Mouse (Mus musculus) hindbrain, embryonic 15.5 days (tissue): ENCODE results near the gene 1700123O20Rik. TPM values are rescaled to one million over a fixed set of nuclear protein-coding genes. Genes with fewer than 3 reads are reported as not detected.

Source experiments
- ATAC-seq: fragments of 200-750 bp; cut with Nextera tagmentation; 2 replicates; pipeline ENCODE4 v1.8.0; 2017; ENCODE audit warnings: low read depth, moderate number of reproducible peaks, moderate TSS enrichment; ENCODE audit not compliant: low FRiP score
- H3K27ac ChIP-seq: fragments of 300-500 bp; sonication (generic); replicated peaks from 2 replicates; pipeline ENCODE4 v1.5.1; 2015; ENCODE audit warnings: mild to moderate bottlenecking, inconsistent platforms
- H3K27me3 ChIP-seq: fragments of 300-500 bp; sonication (generic); 2 replicates; pipeline ENCODE4 v1.6.1; 2015; ENCODE audit warnings: control low read depth, inconsistent platforms
- H3K36me3 ChIP-seq: fragments of 300-500 bp; sonication (generic); 2 replicates; pipeline ENCODE4 v1.6.1; 2015; ENCODE audit warnings: control low read depth, inconsistent platforms
- H3K4me1 ChIP-seq: fragments of 300-500 bp; sonication (generic); replicated peaks from 2 replicates; pipeline ENCODE4 v1.6.1; 2015; ENCODE audit warnings: control low read depth, inconsistent platforms
- H3K4me2 ChIP-seq: fragments of 300-500 bp; sonication (generic); 2 replicates; pipeline ENCODE4 v1.6.1; 2015; ENCODE audit warnings: moderate library complexity, mild to moderate bottlenecking, inconsistent platforms
- H3K4me3 ChIP-seq: fragments of 300-500 bp; sonication (generic); 2 replicates; pipeline ENCODE4 v1.5.1; 2015; ENCODE audit warnings: mild to moderate bottlenecking, inconsistent platforms
- H3K9ac ChIP-seq: fragments of 300-500 bp; sonication (generic); 2 replicates; pipeline ENCODE4 v1.6.1; 2015; ENCODE audit warnings: inconsistent platforms
- H3K9me3 ChIP-seq: fragments of 300-500 bp; sonication (generic); 2 replicates; pipeline ENCODE4 v1.6.1; 2016; ENCODE audit warnings: control low read depth, inconsistent platforms
- WGBS: fragments of 180-500 bp; shearing (Covaris S2); methylation state at CpG from one replicate; pipeline ENCODE4 v1.1.7; 2015; 5-methylcytosine and 5-hydroxymethylcytosine counted together
- polyA plus RNA-seq: library from polyadenylated mRNA; unstranded; fragments of >200 nt; fragmentation: Nextera tagmentation; extraction: Ambion mirVana; gene quantifications from 2 replicates; pipeline ENCODE4 v1.2.1, GENCODE M21; 2015

Gene 1700123O20Rik
- polyA plus RNA-seq, 1 experiment from 2014 or later, result 68.3 TPM

DNA sequence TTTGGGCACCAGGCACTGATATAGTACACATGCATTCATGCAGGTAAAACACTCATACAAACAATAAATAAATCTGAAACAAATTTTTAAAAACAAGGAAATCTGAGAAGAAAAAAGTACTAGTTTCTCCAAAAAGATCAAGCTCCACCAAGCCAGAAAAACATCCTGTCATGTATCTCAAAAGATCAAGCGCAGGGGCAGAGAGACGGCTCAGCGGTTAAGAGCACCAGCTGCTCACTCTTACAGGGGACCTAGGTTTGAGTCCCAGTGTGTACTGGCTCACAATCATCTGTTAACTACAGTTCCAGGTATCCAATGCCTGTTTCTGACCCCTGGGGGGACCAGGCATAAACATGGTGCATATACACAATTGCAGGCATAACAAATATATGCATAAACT lies 3.6 kb upstream of the 1700123O20Rik start:
- Histone ChIP-seq H3K4me2 (no peak overlapping the region), H3K9me3 (no peaks in the 10 kb centered on the region), H3K27ac (no peak overlapping the region), H3K36me3 (peaks cover 30% of the 10 kb centered on the region), H3K9ac (no peak overlapping the region), H3K4me1 (peaks cover 25% of the 10 kb centered on the region), H3K27me3 (no peaks in the 10 kb centered on the region), H3K4me3 (no peak overlapping the region)
- ATAC-seq, result no peak
- WGBS, result 86% methylated on average over 3 of the region's 3 CpGs

GRCm38 (mm10) chr14:54685471-54685870 lies 545 bp upstream of the 1700123O20Rik start:
- H3K4me3 ChIP-seq, result peak overlapping the region; percentile 92
- no peak for ATAC-seq
- no peaks in the 10 kb centered on the region for H3K9me3 ChIP-seq
- H3K4me1 ChIP-seq, result peaks cover 36% of the 10 kb centered on the region
- WGBS, result 13% methylated on average over 8 of the region's 8 CpGs
- peak overlapping the region; percentile 63 for H3K4me2 ChIP-seq
- peak overlapping the region; percentile 95 for H3K9ac ChIP-seq
- no peaks in the 10 kb centered on the region for H3K27me3 ChIP-seq
- H3K36me3 ChIP-seq, result peaks cover 19% of the 10 kb centered on the region
- peak overlapping the region; percentile 98 for H3K27ac ChIP-seq

- Histone ChIP-seq H3K9me3 (no peaks in the 10 kb centered on the region), H3K27me3 (no peaks in the 10 kb centered on the region), H3K4me3 (peak within 1 kb of the TSS; percentile 92), H3K9ac (peak within 1 kb of the TSS; percentile 95), H3K36me3 (peaks cover 26% of the 10 kb centered on the region), H3K4me2 (peak within 1 kb of the TSS; percentile 63), H3K27ac (peak within 1 kb of the TSS; percentile 98), H3K4me1 (peaks cover 36% of the 10 kb centered on the region)
- peak; percentile 98 for ATAC-seq
- under 1% methylated on average over 44 of the region's 44 CpGs for WGBS
Observed at GRCm38 (mm10) chr14:54686522-54687143, 617 bp downstream of the 1700123O20Rik start, which contains the start of gene Acin1. Acin1 (minus strand) TSS chr14:54686931.

DNA sequence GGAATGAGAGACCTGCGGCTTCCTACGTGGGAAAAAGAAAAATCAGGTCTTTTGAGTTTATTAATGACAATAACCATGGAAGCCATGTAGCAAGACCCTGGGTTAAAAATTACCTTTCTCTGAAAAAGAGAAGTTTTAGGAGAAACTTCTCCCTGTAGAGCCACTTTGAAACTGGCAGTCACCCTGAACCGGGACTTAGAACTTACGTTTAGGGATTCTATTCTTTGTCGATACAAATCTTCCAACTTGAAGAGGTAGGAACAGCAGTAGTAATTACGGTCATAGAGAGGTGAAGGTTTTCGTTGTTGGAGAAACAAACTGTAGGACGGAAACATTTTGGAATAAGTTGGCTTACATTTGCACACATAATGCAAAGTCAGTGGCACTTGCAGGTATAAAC lies 1.2 kb downstream of the 1700123O20Rik start:
- ATAC-seq, result no peak
- H3K4me1 ChIP-seq, result peaks cover 36% of the 10 kb centered on the region
- H3K4me3 ChIP-seq, result peak overlapping the region; percentile 92
- H3K9ac ChIP-seq, result peak overlapping the region; percentile 61
- no peaks in the 10 kb centered on the region for H3K27me3 ChIP-seq
- peak overlapping the region; percentile 63 for H3K4me2 ChIP-seq
- 8% methylated on average over 8 of the region's 8 CpGs for WGBS
- H3K9me3 ChIP-seq, result no peaks in the 10 kb centered on the region
- peaks cover 26% of the 10 kb centered on the region for H3K36me3 ChIP-seq
- peak overlapping the region; percentile 71 for H3K27ac ChIP-seq

- Histone ChIP-seq H3K4me3 (no peak overlapping the region), H3K4me2 (no peak overlapping the region), H3K36me3 (peaks cover 20% of the 10 kb centered on the region), H3K27me3 (no peaks in the 10 kb centered on the region), H3K9ac (no peak overlapping the region), H3K9me3 (no peaks in the 10 kb centered on the region), H3K27ac (no peak overlapping the region), H3K4me1 (no peaks in the 10 kb centered on the region)
- 85% methylated on average over 6 of the region's 6 CpGs for WGBS
- ATAC-seq, result no peak
Observed at GRCm38 (mm10) chr14:54695042-54695441, 9.0 kb downstream of the 1700123O20Rik start.

- 94% methylated on average over 4 of the region's 4 CpGs for WGBS
Observed at GRCm38 (mm10) chr14:54696752-54697151, 10.7 kb downstream of the 1700123O20Rik start.

DNA sequence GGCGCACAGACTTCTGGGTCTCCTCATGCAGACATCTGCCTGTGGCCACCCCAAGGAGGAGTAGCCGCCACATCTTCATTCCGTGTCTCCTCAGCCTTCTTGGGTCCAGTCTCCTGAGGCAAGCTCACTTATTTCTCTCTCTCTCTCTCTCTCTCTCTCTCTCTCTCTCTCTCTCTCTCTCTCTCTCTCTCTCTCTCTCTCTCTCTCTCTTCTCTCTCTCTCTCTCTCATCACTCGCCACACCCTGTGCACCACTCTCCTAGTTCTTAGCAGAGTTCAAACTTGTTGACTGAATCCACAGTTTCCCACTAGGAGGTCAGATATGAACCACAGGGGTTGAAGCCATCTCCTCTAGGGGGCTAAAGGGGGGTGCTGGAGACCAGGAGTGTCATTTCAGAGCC lies 12.7 kb downstream of the 1700123O20Rik start, which contains the start of gene Gm29776:
Gene Gm29776, minus strand, starts transcription at position 101 of the 400 bp plus-strand sequence.
- Histone ChIP-seq H3K4me2 (no peak within 1 kb of the TSS), H3K9ac (no peak within 1 kb of the TSS), H3K27me3 (no peaks in the 10 kb centered on the region), H3K27ac (no peak within 1 kb of the TSS), H3K9me3 (no peaks in the 10 kb centered on the region), H3K36me3 (no peaks in the 10 kb centered on the region), H3K4me3 (no peak within 1 kb of the TSS), H3K4me1 (no peaks in the 10 kb centered on the region)
- 61% methylated on average over 3 of the region's 4 CpGs for WGBS
- no peak for ATAC-seq

More at GRCm38 (mm10) chr14:54696752-54697151, 10.7 kb downstream of the 1700123O20Rik start:
- ATAC-seq, result no peak
- no peak overlapping the region for H3K27ac ChIP-seq
- no peaks in the 10 kb centered on the region for H3K4me1 ChIP-seq
- no peak overlapping the region for H3K9ac ChIP-seq
- no peak overlapping the region for H3K4me2 ChIP-seq
- no peak overlapping the region for H3K4me3 ChIP-seq
- peaks cover 10% of the 10 kb centered on the region for H3K36me3 ChIP-seq
- no peaks in the 10 kb centered on the region for H3K27me3 ChIP-seq
- H3K9me3 ChIP-seq, result no peaks in the 10 kb centered on the region

- Histone ChIP-seq H3K27me3 (no peaks in the 10 kb centered on the region), H3K36me3 (no peaks in the 10 kb centered on the region), H3K4me3 (no peak overlapping the region), H3K27ac (no peak overlapping the region), H3K9me3 (no peaks in the 10 kb centered on the region), H3K4me2 (no peak overlapping the region), H3K9ac (no peak overlapping the region), H3K4me1 (no peaks in the 10 kb centered on the region)
- WGBS, result 63% methylated on average over 3 of the region's 3 CpGs
- ATAC-seq, result no peak
Observed at GRCm38 (mm10) chr14:54699586-54699985, 13.6 kb downstream of the 1700123O20Rik start.

DNA sequence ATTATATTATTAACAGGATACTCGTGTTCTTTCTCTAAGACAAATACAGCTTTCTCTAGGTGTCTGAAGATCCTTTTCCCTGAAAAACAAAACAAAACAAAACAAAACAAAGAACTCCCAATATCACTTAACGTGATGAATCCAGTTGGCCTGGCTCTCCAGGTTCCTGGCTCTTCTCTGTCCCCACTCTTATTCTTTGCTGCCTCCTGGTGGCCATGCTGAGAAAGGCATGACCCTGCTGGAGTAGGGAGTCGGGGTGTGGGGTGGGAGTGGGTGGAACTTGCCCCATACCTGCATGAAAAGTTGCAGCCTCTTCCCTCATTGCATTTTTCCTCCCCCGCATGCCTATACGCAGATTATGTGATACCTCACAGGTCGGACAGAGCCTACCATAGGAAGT lies 15.3 kb downstream of the 1700123O20Rik start:
- H3K4me2 ChIP-seq, result no peak overlapping the region
- no peaks in the 10 kb centered on the region for H3K36me3 ChIP-seq
- no peak overlapping the region for H3K27ac ChIP-seq
- 12% methylated on average over 6 of the region's 6 CpGs for WGBS
- no peaks in the 10 kb centered on the region for H3K9me3 ChIP-seq
- no peak for ATAC-seq
- no peaks in the 10 kb centered on the region for H3K4me1 ChIP-seq
- H3K4me3 ChIP-seq, result no peak overlapping the region
- no peak overlapping the region for H3K9ac ChIP-seq
- H3K27me3 ChIP-seq, result no peaks in the 10 kb centered on the region

DNA sequence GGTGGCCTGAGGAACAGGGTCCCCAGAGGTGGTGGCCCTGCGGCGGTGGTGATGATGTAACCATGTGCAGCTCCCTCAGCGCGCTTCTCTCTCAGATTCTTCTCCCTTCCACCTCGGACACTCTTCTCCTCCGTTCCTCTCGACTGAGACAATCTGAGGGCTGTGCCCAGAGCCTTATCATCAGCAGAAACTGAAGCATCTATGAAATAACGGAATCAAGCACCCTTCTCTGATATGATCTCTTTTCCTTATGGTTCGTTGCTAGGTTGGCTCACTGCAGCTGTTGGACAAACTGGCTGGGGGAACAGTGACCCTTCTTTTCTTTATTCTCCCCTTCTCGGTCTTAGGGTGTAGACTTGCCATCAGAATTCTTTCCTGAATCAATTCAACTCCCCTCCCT lies 17.2 kb downstream of the 1700123O20Rik start:
- H3K4me2 ChIP-seq, result no peak overlapping the region
- H3K27me3 ChIP-seq, result no peaks in the 10 kb centered on the region
- H3K9ac ChIP-seq, result no peak overlapping the region
- H3K4me3 ChIP-seq, result no peak overlapping the region
- H3K4me1 ChIP-seq, result no peaks in the 10 kb centered on the region
- H3K9me3 ChIP-seq, result no peaks in the 10 kb centered on the region
- no peak overlapping the region for H3K27ac ChIP-seq
- ATAC-seq, result no peak
- 72% methylated on average over 10 of the region's 10 CpGs for WGBS
- H3K36me3 ChIP-seq, result no peaks in the 10 kb centered on the region

DNA sequence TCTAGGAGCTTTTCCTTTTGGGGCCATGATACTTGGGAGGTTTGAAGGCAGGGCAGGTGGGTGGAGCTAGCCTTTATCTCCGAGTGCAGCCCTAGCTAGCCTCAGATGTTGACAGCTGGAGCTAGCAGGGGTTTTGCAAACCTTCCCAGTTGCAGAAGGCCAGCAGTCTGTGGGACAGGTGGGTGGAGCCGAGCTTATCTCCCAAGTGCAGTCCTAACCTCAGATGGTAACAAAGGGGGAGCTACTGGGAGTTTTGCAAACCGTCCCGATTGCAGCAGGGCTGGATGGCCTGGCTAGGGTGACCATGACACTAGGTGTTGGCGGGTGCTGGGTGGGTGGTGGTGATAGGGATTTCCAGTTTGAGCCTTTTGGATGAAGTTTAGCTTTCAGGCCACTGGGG lies 19.8 kb downstream of the 1700123O20Rik start:
- Histone ChIP-seq H3K27ac (no peak overlapping the region), H3K27me3 (no peaks in the 10 kb centered on the region), H3K4me2 (no peak overlapping the region), H3K36me3 (no peaks in the 10 kb centered on the region), H3K4me3 (no peak overlapping the region), H3K9me3 (no peaks in the 10 kb centered on the region), H3K9ac (no peak overlapping the region), H3K4me1 (no peaks in the 10 kb centered on the region)
- WGBS, result 58% methylated on average over 5 of the region's 5 CpGs
- no peak for ATAC-seq

GRCm38 (mm10) chr14:54706589-54707320 lies 20.7 kb downstream of the 1700123O20Rik start:
- Histone ChIP-seq H3K27me3 (no peaks in the 10 kb centered on the region), H3K4me2 (no peak overlapping the region), H3K4me3 (no peak overlapping the region), H3K4me1 (no peaks in the 10 kb centered on the region), H3K9me3 (no peaks in the 10 kb centered on the region), H3K9ac (no peak overlapping the region), H3K36me3 (no peaks in the 10 kb centered on the region), H3K27ac (no peak overlapping the region)
- no peak for ATAC-seq
- WGBS, result 55% methylated on average over 17 of the region's 17 CpGs
